In the genomic region with DNA sequence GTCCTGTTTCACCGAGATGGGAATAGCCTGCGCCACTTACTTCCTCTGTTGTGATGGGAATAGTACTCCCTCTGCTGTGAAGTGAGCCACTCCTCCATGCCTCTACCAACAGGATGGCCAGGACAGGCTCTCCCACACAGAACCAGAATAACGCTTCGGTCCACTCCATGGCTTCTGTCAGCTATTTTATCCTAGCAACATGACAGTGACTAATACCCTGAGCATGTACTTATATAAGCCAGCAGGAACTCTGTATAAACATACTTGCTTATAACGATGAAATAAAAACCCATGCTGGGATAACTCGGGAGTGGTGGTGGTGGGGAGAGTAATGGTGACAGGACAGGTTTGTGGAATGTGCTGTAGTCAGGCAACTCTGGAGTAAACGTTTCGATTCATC, we compare ENCODE assay signal across 19 mouse cellular contexts. TPM values are rescaled to one million over a fixed set of nuclear protein-coding genes. Genes with fewer than 3 reads are reported as not detected.
DNase-seq lines count a peak whose midpoint lies in the region; ATAC-seq lines count a peak whose summit lies in the region.
"Had no signal": no experiment of that assay in that cellular context is flagged by ENCODE, and none has a peak within 500 bp of the region (broad histone marks: within the 10 kb centered on the region; RNA-seq: fewer than 3 reads in every experiment).

No protein-coding gene starts in this region.

- H3K4me3 ChIP-seq in kidney, embryonic 15.5 days (replicated peaks), result no peak overlapping the region
- no peak overlapping the region for H3K4me3 ChIP-seq in kidney, embryonic 14.5 days (ENCODE audit: low read length)
- no peak overlapping the region for H3K4me3 ChIP-seq in intestine, embryonic 15.5 days (replicated peaks)
- H3K4me3 ChIP-seq: hindbrain, embryonic 10.5 days; lung, embryonic 15.5 days; megakaryocyte, embryonic 14.5 days; neural tube, embryonic 12.5 days had no signal

- H3K36me3 ChIP-seq in kidney, embryonic 15.5 days, result no peaks in the 10 kb centered on the region
- no peaks in the 10 kb centered on the region for H3K36me3 ChIP-seq in kidney, embryonic 14.5 days (ENCODE audit: control insufficient read depth, insufficient read depth, low read length)
- no peaks in the 10 kb centered on the region for H3K36me3 ChIP-seq in intestine, embryonic 15.5 days
- H3K36me3 ChIP-seq: hindbrain, embryonic 10.5 days; lung, embryonic 15.5 days; neural tube, embryonic 12.5 days had no signal

- 38% methylated on average over 8 of the region's 8 CpGs for WGBS in kidney, embryonic 15.5 days
- 44% methylated on average over 8 of the region's 8 CpGs for WGBS in kidney, embryonic 14.5 days
- WGBS in intestine, embryonic 15.5 days, result 38% methylated on average over 8 of the region's 8 CpGs

- H3K27me3 ChIP-seq in kidney, embryonic 15.5 days, result no peaks in the 10 kb centered on the region
- no peaks in the 10 kb centered on the region for H3K27me3 ChIP-seq in kidney, embryonic 14.5 days (ENCODE audit: control insufficient read depth, insufficient read depth, low read length)
- no peaks in the 10 kb centered on the region for H3K27me3 ChIP-seq in intestine, embryonic 15.5 days (replicated peaks)
- H3K27me3 ChIP-seq: lung, embryonic 15.5 days; neural tube, embryonic 12.5 days had no signal

- 0 out of 2 replicates have a peak, but pooled peaks have one; percentile 36 for ATAC-seq in kidney, embryonic 15.5 days (replicated peaks; ENCODE audit: low FRiP score)
- ATAC-seq in kidney, embryonic 14.5 days (ENCODE audit: low FRiP score, low TSS enrichment), result no peak
- peak; percentile 49 for ATAC-seq in intestine, embryonic 15.5 days
- no peak for ATAC-seq in inflammation-experienced regulatory T-cells, adult 6 months
- ATAC-seq: activated CD4-positive, CD25-positive, alpha-beta regulatory T cell, adult 4 months; forebrain, embryonic 14.5 days; midbrain, embryonic 16.5 days had no signal

- H3K9ac ChIP-seq in kidney, embryonic 15.5 days, result no peak overlapping the region
- no peak overlapping the region for H3K9ac ChIP-seq in kidney, embryonic 14.5 days (ENCODE audit: low read depth, low read length)
- no peak overlapping the region for H3K9ac ChIP-seq in intestine, embryonic 15.5 days
- H3K9ac ChIP-seq: lung, embryonic 15.5 days; neural tube, embryonic 12.5 days had no signal

- H3K27ac ChIP-seq in kidney, embryonic 15.5 days, result no peak overlapping the region
- H3K27ac ChIP-seq in kidney, embryonic 14.5 days (ENCODE audit: low read depth, low read length), result no peak overlapping the region
- no peak overlapping the region for H3K27ac ChIP-seq in intestine, embryonic 15.5 days
- H3K27ac ChIP-seq: hindbrain, embryonic 10.5 days; lung, embryonic 15.5 days; neural tube, embryonic 12.5 days had no signal

- DNase-seq in right cerebral cortex, adult 2 months (ENCODE audit: low spot score in 2 of 2), result peak; percentile 25 to 41
- DNase-seq in right cerebral cortex, postnatal 10 days (ENCODE audit: low spot score in 2 of 2), result no peak
- DNase-seq in adrenal gland, adult 2 months, result no peak
- DNase-seq: adrenal gland, postnatal 36 days; kidney, adult 2 months; spleen, adult 18-20 months had no signal

- peaks cover 2% of the 10 kb centered on the region; the same call in 1 of the 2 replicates for H3K4me1 ChIP-seq in kidney, embryonic 15.5 days
- H3K4me1 ChIP-seq in kidney, embryonic 14.5 days (ENCODE audit: control insufficient read depth, insufficient read depth, low read length), result 0 out of 2 replicates have a peak, but pooled peaks cover 4% of the 10 kb centered on the region
- H3K4me1 ChIP-seq in intestine, embryonic 15.5 days (replicated peaks), result no peaks in the 10 kb centered on the region
- H3K4me1 ChIP-seq: hindbrain, embryonic 10.5 days; lung, embryonic 15.5 days; neural tube, embryonic 12.5 days had no signal

- no peaks in the 10 kb centered on the region for H3K9me3 ChIP-seq in kidney, embryonic 15.5 days (replicated peaks)
- H3K9me3 ChIP-seq in kidney, embryonic 14.5 days (ENCODE audit: control insufficient read depth, low read length), result no peaks in the 10 kb centered on the region
- no peaks in the 10 kb centered on the region for H3K9me3 ChIP-seq in intestine, embryonic 15.5 days
- H3K9me3 ChIP-seq: hindbrain, embryonic 10.5 days; lung, embryonic 15.5 days; neural tube, embryonic 12.5 days had no signal

- H3K4me2 ChIP-seq in kidney, embryonic 15.5 days, result no peak overlapping the region
- no peak overlapping the region for H3K4me2 ChIP-seq in kidney, embryonic 14.5 days (replicated peaks; ENCODE audit: low read depth, low read length)
- H3K4me2 ChIP-seq in intestine, embryonic 15.5 days (replicated peaks), result no peak overlapping the region
- H3K4me2 ChIP-seq: liver, embryonic 11.5 days; neural tube, embryonic 12.5 days had no signal

RNA-seq across cellular contexts. Expression of a gene that starts 7.6 kb away (rescaled TPM):
- 0.49 and 0.50 TPM in 2 replicates for polyA plus RNA-seq in kidney, embryonic 15.5 days (2015; fragmentation: Nextera tagmentation; extraction: Ambion mirVana)
- 0.40 and 1.4 TPM in 2 replicates for polyA plus RNA-seq in kidney, embryonic 14.5 days (2014; fragmentation: Nextera tagmentation; extraction: Ambion mirVana)
- 0.30 and 0.44 TPM in 2 replicates for polyA plus RNA-seq in intestine, embryonic 15.5 days (2015; fragmentation: Nextera tagmentation; extraction: Ambion mirVana)
- total RNA-seq in adrenal gland, adult 2 months (2021), result not detected
- polyA plus RNA-seq in adrenal gland, adult 2 months (2012; rRNA removed), result not detected in 2 replicates
- under 1 TPM in 2 of 3 experiments, not detected in 1; 0.08 to 0.20 TPM for polyA plus RNA-seq in inflammation-experienced regulatory T-cells, adult 6 months (2017; shearing (Covaris generic))
- total RNA-seq: adrenal gland, postnatal 36 days; left cerebral cortex, postnatal 36 days had no signal
- polyA plus RNA-seq: activated CD4-positive, CD25-positive, alpha-beta regulatory T cell, adult 4 months; kidney, adult 2 months had no signal

RNA-seq across cellular contexts. Expression of a gene that starts 41.7 kb away (rescaled TPM):
- 48.7 and 56.0 TPM in 2 replicates for polyA plus RNA-seq in kidney, embryonic 15.5 days (2015; fragmentation: Nextera tagmentation; extraction: Ambion mirVana)
- 52.7 and 55.4 TPM in 2 replicates for polyA plus RNA-seq in kidney, embryonic 14.5 days (2014; fragmentation: Nextera tagmentation; extraction: Ambion mirVana)
- polyA plus RNA-seq in intestine, embryonic 15.5 days (2015; fragmentation: Nextera tagmentation; extraction: Ambion mirVana), result 40.0 and 46.7 TPM in 2 replicates
- 10 to 100 TPM; 22.9 to 32.8 TPM for total RNA-seq in adrenal gland, adult 2 months (2021)
- 3.3 and 3.5 TPM in 2 replicates for polyA plus RNA-seq in adrenal gland, adult 2 months (2012; rRNA removed)
- polyA plus RNA-seq in inflammation-experienced regulatory T-cells, adult 6 months (2017; shearing (Covaris generic)), result 10 to 100 TPM; 29.0 to 41.4 (median 40.1) TPM

RNA-seq across cellular contexts. Expression of a gene that starts 51.7 kb away (rescaled TPM):
- polyA plus RNA-seq in kidney, embryonic 15.5 days (2015; fragmentation: Nextera tagmentation; extraction: Ambion mirVana), result 28.5 and 34.0 TPM in 2 replicates
- 41.7 and 49.7 TPM in 2 replicates for polyA plus RNA-seq in kidney, embryonic 14.5 days (2014; fragmentation: Nextera tagmentation; extraction: Ambion mirVana)
- 15.6 and 15.9 TPM in 2 replicates for polyA plus RNA-seq in intestine, embryonic 15.5 days (2015; fragmentation: Nextera tagmentation; extraction: Ambion mirVana)
- total RNA-seq in adrenal gland, adult 2 months (2021), result 1 to 10 TPM; 2.0 to 9.3 TPM
- polyA plus RNA-seq in adrenal gland, adult 2 months (2012; rRNA removed), result 22.8 and 23.1 TPM in 2 replicates
- not detected for polyA plus RNA-seq in inflammation-experienced regulatory T-cells, adult 6 months (2017; shearing (Covaris generic))
- polyA plus RNA-seq: activated CD4-positive, CD25-positive, alpha-beta regulatory T cell, adult 4 months had no signal

Comparison
In these comparisons a context has a peak if more than half of its experiments do, and no peak if none do; other contexts are left out.
1. ATAC-seq: peak in kidney, embryonic 15.5 days (single experiment) and intestine, embryonic 15.5 days (single experiment); none in kidney, embryonic 14.5 days (single experiment) and inflammation-experienced regulatory T-cells, adult 6 months (single experiment).
2. DNase-seq: peak in right cerebral cortex, adult 2 months (2 of 2); none in right cerebral cortex, postnatal 10 days (0 of 2) and adrenal gland, adult 2 months (single experiment).
3. RNA of a gene that starts 51.7 kb away (polyA plus RNA-seq): 41.7 to 49.7 TPM in kidney, embryonic 14.5 days, 28.5 to 34.0 TPM in kidney, embryonic 15.5 days, 22.8 to 23.1 TPM in adrenal gland, adult 2 months and 15.6 to 15.9 TPM in intestine, embryonic 15.5 days; not detected in inflammation-experienced regulatory T-cells, adult 6 months; every median in the first group is over 10 times any median in the second.